Mouse (Mus musculus) left cerebral cortex, postnatal 36 days (tissue): ENCODE measurements around the gene Glrp1. TPM values are rescaled to one million over a fixed set of nuclear protein-coding genes. Genes with fewer than 3 reads are reported as not detected.

Experiments used
- DNase-seq, 2 experiments: peaks; one replicate each; pipeline ENCODE4 v3.0.0; 2021 to 2022; ENCODE audit warnings: low spot score in 2 of 2, mixed read lengths in 1 of 2
- intact Hi-C: fragments of 180-260 bp; cut with DNase I; formaldehyde crosslinking; loops from one replicate; pipeline ENCODE4 v1.15.1; 2025
- total RNA-seq, 2 experiments: library from RNA; stranded (reverse); gene quantifications; 2 replicates each; pipeline ENCODE4 v1.2.3; 2021

Glrp1 gene
- total RNA-seq, 2 experiments from 2014 or later: not detected

DNA sequence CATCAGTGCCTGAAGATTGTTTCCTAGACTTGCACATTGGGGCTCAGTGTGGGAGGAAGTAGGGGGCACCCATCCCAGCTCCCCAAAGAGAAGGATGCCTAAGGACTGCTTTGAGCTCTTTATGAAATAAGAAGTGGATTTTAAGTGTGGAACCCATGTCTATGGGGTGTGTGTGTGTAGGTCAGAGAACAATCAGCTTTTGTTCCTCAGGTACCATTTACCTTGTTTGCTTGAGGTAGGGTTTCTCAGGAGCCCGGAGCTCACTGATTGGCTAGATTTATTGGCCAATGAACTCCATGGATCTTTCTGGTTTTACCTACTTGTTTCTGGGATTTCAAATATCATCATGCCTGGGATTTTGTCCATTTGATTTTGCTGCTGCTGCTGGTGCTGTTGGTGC is 7.0 kb downstream of the Glrp1 start:
- no peak for DNase-seq
- intact Hi-C loops: no loop called here

DNA sequence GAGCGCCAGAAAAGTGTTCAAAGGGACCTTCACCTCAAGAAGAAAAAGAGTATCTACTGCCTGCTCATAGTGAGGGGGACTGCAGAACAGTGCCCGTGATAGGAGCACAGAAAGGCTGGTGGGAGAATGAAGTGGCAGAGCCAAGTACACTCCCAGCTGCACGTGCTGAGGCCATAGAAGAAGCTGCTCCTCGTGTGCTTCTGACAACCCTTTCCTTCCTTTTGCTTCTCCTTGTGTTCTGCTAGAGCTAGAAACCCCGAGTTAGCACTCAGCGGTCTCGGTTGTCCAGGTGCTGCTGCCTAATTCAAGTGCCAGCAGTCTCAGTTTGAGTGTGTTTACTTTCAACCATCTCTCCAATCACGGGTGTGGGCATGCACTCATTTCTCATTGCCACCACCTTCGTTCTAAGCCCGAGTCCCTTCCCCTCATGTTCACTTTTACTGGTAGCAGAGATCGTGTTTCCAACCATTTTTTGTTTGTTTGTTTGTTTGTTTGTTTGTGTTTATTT is 10.6 kb downstream of the Glrp1 start:
- DNase-seq: no peak
- intact Hi-C loops: no loop called here

GRCm38 (mm10) chr1:88497407-88497806 is 12.5 kb downstream of the Glrp1 start:
- intact Hi-C loops: no loop called here
- no peak for DNase-seq

DNA sequence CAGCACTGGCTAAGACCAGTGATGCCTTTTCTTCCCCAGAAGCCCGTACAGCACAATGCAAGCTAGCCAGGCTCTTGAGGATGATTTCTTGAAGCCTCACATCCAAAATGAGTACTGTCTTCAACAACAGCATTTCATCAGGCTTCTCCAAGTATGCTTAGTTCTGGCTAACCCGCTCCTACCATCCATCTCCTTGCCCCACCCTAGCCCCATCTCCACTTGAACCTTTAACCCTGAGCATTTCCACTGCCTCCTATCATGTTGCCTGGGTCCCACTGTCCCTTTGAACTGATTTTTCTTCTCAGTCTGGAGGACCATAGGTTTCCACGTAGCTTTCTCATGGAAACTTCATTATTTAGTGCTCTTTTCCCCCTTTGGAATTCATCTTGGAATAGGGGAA is 17.5 kb downstream of the Glrp1 start:
- intact Hi-C loops: no loop called here
- no peak for DNase-seq

- DNase-seq: no peak
- intact Hi-C loops: no loop called here
These were observed 18.1 kb downstream of the Glrp1 start for GRCm38 (mm10) chr1:88491617-88492378.

DNA sequence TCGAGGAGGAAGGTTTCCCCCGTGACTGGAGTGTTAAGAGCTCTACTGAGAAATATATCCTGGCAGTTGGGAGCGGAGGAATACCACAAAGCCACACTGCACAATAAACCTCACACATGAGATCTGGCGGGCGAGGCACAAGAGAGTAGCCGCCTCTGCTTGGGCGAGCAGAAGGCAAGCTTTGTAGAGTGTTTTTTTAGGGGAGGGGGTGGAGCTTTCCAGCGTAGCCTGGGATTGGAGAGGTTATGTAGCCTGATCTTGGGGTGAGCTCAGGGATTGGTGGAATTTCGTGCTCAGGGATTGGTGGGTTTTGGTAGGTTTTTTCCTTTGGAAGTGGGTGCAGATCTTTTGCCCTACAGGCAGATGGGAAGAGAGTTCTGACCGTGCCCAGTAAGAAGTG is 19.7 kb downstream of the Glrp1 start:
- DNase-seq: no peak
- intact Hi-C loops: no loop called here

DNA sequence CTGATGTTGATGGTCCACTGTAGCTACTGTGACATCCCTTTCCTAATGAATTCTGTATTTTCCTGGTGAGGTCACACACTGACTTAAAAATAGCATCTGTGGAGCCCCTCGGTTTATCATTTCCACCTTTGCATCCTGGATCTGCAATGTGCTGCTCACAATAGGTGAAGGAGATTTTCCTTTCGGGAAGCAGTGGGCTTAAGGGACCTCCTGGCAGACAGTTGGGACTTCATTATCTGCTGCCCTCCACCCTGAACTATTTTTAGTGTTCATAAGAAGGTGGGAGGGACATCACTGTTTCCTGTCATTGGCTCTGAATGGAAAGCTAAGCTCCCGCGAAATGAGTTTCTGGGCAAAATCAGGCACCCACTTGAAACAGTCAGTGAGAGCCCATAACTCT is 20.9 kb downstream of the Glrp1 start:
- intact Hi-C loops: no loop called here
- DNase-seq: no peak

- no peak for DNase-seq
- intact Hi-C loops: no loop called here
These were observed 23.5 kb downstream of the Glrp1 start for GRCm38 (mm10) chr1:88486336-88486735.

DNA sequence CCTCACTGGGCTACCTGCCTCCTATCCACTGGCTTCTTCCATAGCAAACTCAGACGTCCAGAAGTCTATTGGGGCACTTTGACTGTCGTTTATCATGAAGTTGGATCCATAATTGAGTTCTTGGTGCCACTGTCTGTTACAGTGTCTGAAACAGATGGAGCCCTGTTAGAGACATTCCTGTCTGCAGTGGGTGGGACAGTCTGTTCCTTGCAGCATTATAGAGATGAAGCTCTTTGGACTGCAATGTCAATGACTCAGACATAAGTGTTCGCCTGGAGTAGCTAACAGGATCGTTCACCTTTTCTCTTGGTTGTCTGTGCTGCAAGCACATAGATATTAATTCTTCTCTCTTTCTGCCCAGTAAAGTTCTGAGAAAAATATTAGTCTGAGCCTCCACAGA is 25.8 kb downstream of the Glrp1 start:
- intact Hi-C loops: no loop called here
- DNase-seq: no peak

DNA sequence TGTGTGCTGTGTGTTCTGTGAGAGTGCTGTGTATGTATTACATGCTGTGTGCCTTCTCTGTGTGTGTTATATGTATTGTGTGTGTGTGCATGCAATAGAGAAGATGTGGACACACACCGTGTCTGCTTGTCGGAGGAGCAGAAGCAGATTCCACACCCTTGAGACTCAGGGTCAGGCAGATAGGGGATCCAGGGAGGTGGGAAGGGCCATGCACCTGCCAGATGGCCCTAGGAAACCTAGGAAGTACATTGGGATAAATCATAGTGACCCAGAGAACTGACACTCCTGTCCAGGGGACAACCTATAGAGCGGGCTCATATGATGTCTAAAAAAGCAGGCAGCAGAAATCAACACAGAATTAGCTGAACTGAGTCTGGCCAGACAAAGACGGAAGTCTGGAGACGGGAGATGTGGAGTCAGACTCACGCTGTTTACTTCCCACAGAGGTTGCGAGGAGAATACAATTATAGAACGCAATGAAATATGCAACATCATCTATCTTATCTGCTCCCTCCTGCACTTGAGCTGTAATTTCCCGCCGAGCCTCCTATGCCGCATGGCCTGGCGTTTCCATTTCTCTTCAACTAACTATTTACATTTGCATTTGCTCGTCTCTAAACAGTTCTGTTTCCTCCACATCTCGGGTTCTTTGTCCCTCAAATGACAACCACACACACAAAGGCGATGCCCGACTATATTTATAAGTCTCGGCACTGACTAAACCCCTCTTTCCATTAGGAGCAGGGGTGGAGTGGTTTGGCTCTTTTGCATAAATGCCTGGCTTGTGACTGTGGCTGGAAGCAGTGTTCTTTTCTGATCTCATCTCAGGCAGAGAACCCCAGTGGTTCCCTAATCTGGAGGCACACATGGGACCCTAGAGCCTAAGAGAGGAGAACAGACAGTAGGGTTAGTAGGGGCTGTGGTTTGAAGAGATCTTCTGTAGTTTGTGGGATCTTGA is 27.4 kb downstream of the Glrp1 start:
- no peak for DNase-seq
- intact Hi-C loops: no loop called here

GRCm38 (mm10) chr1:88480594-88480993 is 29.3 kb downstream of the Glrp1 start:
- no peak for DNase-seq
- intact Hi-C loops: no loop called here

DNA sequence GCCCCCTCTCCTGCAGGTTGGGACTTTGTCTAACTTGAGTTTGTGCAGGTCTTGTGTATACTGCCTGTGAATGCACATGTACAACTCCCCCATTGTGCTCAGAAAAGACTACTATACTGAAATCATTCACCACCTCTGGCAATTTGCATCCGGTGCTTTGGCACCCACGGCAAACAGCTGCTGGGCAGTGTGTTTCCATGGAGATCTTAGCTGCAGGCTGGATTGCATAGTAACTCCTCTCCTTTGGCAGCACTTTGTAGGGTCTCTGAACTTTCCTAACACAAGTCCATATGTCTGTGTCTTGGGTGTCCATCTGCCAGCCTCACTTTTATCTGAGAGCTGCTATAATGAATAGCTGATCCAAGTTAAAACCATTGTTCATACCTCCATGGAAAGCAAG is 31.7 kb downstream of the Glrp1 start:
- intact Hi-C loops: no loop called here
- DNase-seq: no peak

- DNase-seq: no peak
- intact Hi-C loops: no loop called here
These were observed 33.2 kb downstream of the Glrp1 start for GRCm38 (mm10) chr1:88476554-88477085.

DNA sequence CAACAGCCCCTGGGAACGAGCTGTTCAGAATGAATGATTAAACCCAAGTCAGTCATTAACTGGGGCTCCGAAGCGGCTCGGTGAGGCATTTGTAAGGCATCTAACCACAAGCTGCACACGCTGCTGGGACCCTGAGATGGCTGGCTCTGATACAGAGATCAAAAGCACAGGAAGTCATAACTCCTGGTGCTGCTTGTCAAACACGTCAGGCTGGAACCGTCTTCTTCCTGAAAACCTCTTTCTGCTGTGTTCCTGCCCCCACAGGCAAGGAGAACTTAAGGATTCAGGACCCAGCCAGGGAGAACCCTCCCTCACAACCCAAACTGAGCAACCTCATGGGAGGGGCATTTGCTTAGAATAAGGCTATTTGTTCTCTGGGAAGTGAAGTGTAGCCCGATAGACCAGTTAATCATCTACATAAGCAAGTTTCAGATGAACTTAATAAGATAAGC is 34.3 kb downstream of the Glrp1 start:
- DNase-seq: no peak
- intact Hi-C loops: no loop called here

- intact Hi-C loops: no loop called here
These were observed 35.3 kb downstream of the Glrp1 start for GRCm38 (mm10) chr1:88474598-88474997.

GRCm38 (mm10) chr1:88473899-88474298 is 36.0 kb downstream of the Glrp1 start:
- no peak for DNase-seq
- intact Hi-C loops: no loop called here

More at GRCm38 (mm10) chr1:88474598-88474997, 35.3 kb downstream of the Glrp1 start:
- DNase-seq: no peak

GRCm38 (mm10) chr1:88472258-88472657 is 37.6 kb downstream of the Glrp1 start:
- intact Hi-C loops: no loop called here
- no peak for DNase-seq

DNA sequence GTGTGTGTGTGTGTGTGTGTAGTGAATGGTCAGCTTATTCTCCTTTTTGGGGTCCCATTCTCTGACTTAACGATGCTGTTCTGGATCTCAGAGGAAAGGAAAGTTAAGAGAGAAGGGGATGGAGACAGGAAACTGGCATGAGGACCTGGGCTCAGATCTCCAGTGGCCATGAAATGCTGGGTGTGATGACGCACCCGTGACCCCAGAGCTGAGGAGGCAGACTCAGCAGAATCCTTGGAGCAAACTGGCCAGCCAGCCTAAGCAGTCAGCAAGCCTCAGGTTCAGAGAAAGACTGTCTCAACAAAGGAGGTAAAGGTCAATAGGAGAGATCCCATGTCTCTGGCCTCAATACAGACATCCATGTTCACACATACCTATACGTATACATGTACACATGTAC is 40.1 kb downstream of the Glrp1 start:
- no peak for DNase-seq
- intact Hi-C loops: loop anchor here (10.0 kb wide), 1 partner anchor 85 kb away; no protein-coding TSS in a partner anchor

- no peak for DNase-seq
- intact Hi-C loops: loop anchor here (10.0 kb wide), 1 partner anchor 86 kb away; no protein-coding TSS in a partner anchor
These were observed 41.5 kb downstream of the Glrp1 start for GRCm38 (mm10) chr1:88468335-88468734.

DNA sequence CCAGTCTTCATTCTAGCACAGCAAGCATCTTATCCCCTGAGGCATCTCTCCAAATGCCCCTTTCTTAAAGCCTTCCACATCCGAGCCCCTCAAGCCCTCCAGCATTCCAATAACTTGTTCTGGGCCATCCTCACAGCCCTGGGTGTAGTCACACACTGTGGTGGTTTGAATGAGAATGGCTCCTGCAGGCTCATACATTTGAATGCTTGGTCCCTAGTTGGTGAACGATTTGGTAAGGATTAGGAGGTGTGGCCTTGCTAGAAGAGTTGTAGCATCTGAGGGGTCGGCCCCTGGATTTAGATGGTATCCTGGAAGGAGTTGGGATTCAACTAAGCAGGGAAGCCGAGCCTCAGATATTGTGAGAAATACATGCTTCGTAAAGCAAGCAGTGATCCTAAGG is 42.0 kb downstream of the Glrp1 start:
- intact Hi-C loops: loop anchor here (10.0 kb wide), 1 partner anchor 87 kb away; no protein-coding TSS in a partner anchor

More for the DNA sequence above, 42.0 kb downstream of the Glrp1 start:
- DNase-seq: no peak
